Mouse (Mus musculus) G1E-ER4 (cell line): ENCODE measurements around the gene Retreg2. TPM values are rescaled to one million over a fixed set of nuclear protein-coding genes. Genes with fewer than 3 reads are reported as not detected.
A peak's percentile ranks its signal among the peaks of the same experiment; 100 is the strongest.

ENCODE experiments used
- GATA1 ChIP-seq: IDR thresholded peaks from one replicate; pipeline ENCODE4 v1.8.0; 2012; ENCODE audit warnings: low read length, inconsistent platforms
- polyA plus RNA-seq: library from polyadenylated mRNA; stranded (reverse); fragments of >175 nt; gene quantifications from 2 replicates; pipeline ENCODE4 v1.2.3, GENCODE M21; 2012

Gene Retreg2
- 93.7 and 148 TPM in 2 replicates for polyA plus RNA-seq

DNA sequence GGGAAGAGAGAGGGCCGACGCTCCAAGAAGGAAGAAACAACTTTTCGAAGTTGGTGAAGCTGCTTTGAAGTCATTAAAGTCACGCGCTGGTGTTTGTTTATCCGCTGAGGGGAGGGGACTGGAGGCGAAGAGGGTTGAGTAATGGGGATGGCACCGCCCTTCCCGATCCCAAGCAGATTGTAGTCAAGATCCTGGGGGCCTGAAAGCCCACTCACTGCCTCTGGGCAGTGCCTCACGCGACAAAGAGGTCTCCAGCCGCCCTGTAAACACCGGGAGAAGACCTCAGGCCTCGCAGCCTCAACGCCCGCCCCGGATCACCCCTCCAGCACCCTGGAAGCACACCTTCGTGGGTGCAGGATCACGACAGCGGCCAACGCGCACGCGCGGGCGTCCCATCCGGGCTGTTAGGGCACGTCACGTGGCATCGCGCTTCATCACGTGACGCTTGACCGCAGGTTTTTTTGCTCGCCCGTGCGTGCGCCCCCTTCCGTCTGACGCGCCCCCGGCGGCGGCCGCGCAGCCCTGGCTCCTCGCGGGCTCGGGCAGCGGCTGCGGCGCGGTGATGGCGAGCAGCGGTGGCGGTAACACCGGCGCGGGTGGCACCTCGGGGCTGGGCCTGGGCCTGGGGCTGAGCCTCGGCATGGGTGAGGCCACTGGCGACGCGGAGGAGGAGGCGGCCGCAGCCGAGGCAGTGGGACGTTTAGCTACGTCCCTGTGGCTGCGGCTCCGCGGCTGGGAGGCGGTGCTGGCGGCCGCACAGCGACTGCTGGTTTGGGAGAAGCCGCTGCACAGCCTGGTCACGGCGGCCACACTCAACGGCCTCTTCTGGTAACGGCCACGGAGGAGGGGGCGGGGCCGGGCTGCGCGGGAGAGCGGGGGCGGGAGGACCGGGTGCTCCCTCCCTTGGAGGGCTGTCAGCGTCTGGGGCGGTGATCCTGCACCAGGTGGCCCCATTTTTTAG lies at the start of gene Retreg2, which contains the start of gene Cnppd1:
Gene Retreg2, plus strand, starts transcription at position 478 of the 961 bp plus-strand sequence.
Gene Cnppd1, minus strand, starts transcription at position 411 of the 961 bp plus-strand sequence.
- no peak for TF ChIP-seq GATA1

DNA sequence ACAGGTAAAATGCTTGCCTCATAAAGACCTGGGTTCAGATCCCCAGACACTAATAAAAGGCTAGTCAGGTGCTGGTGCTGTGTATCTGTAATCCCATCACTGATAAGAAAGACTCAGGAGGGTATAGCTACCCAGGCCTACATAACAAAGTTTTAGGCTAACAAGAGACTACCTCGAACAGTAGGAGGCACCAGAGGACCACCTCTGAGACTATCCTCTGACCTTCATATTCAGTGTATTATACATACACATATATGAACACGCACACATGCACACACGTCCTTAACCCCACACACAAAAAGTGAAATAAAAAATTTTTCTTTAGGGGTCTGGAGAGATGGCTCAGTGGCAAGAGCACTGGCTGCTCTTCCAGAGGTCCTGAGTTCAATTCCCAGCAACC lies 20.4 kb upstream of the Retreg2 start:
- no peak for TF ChIP-seq GATA1

GRCm38 (mm10) chr1:75124346-75125321 lies 17.9 kb upstream of the Retreg2 start, which contains the start of gene Nhej1:
Gene Nhej1 (minus strand): TSS chr1:75125200.
- TF ChIP-seq GATA1 = no peak

DNA sequence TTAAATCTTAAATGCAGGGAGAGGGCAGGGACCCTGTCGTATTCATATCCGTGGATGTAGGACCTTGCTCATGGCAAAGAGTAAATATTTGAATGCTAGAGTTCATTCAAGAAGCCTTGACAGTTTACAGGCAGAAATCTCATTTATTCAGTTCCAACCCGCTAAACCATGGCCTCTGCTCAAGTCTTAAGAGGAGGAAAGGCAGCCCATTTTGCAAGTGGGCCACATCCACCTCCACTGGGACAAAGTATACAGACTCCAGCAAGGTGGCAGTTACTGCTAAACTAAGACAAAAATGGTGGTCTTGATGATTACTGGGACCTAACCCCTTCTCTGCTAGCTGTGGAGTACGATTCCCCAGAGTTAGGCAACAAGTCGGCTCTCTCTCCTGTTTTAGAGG lies 17.2 kb upstream of the Retreg2 start:
- TF ChIP-seq GATA1 = no peak

DNA sequence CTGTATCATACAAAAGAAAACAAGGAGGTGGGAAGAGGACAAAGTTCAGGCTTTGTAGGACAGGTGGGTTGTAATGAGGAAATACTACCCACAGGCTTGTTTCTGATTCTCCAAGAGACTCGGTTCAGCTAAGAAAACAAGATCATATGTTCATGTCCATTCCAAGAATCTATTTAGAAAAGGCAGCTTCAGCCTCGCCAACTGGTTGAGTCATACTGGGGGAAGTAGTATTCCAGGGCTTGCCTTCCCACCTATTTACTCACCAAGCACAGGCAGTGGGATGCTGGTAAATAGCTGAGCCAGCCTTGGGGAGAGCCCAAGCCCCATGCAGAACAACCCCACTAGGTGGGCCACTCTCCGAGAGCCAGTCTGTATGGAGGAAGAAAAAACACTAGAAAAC lies 13.9 kb upstream of the Retreg2 start:
- no peak for TF ChIP-seq GATA1

DNA sequence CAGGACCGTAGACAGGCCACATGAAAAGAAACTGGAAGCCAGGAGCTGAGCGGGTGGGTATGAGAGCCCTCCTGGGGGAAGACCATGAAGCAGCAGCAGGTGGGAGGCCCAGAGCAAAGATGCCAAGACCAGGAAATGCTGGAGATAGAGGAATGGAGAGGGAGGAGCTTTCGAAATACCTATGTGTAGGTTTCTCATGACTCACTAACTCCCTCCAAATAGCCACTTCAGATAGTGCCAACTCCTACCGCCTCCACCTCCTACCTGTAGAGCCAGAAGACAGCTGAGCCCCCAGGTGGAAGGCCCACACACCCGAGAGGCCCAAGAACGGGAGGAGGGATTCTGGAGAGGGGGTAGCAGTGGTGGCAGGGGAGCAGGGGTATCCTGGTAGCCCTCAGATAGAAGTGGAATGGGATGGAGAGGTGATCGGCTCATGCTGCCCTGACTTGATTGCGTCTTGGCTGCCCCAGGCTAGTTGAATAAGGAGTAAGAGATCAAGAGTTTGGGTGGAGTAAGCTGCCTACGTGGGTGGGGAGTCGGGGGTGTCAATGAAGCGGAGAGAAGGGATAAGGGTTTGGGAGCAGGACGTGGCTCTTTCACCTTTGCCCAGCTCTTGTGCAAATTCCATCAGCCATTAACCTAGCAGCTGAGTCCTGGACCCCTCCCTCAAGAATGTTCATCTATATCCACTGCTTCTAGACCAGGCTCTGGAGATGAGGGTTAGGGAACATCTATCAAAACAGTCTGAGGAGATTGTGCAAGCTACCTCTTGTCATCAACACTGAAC lies 9.0 kb upstream of the Retreg2 start, which contains the start of gene Slc23a3:
Gene Slc23a3, minus strand, starts transcription at position 470 of the 787 bp plus-strand sequence.
- no peak for TF ChIP-seq GATA1

DNA sequence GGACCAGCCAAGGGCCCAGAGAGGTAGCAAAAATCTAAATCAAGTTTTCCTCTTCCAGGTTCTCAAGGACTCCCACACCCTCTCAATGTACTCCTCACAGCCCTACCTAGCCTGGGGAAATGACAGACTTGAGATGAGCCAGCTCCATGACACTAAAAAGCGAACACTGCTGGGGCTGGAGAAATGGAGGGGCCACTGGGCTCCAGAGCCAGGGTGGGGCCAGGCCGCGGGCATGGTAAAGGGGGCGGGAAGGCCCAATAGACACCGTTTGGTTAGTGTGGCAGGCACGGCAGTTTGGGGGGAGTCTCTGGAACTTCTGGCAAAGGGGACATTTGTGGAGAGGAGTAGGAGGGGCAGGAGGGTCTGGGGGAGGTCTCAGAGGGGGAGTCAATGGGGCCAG lies 6.3 kb upstream of the Retreg2 start:
- no peak for TF ChIP-seq GATA1

DNA sequence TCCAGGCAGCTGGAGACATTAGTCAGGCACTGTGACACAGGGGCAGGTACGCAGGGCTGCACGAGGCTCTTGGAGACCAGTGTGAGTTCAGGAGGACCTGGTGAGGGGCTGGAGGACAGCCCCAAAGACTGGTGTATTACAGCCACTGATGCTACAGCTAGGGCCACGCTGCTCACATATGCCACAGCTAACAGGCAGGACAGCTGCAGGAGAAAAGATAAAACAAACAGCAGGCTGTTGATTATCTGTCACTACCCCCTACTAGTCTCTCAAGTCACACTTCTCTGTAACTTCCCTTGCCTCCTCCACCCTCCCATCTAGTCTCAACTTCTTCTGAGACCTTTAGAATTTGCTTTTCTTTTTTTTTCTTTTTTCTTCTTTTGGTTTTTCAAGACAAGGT lies 5.8 kb upstream of the Retreg2 start:
- TF ChIP-seq GATA1 = peak; percentile 93

GRCm38 (mm10) chr1:75138448-75138847 lies 4.1 kb upstream of the Retreg2 start:
- no peak for TF ChIP-seq GATA1

GRCm38 (mm10) chr1:75140601-75141190 lies 1.9 kb upstream of the Retreg2 start:
- no peak for TF ChIP-seq GATA1

GRCm38 (mm10) chr1:75141486-75142190 lies 940 bp upstream of the Retreg2 start:
- TF ChIP-seq GATA1 = no peak

DNA sequence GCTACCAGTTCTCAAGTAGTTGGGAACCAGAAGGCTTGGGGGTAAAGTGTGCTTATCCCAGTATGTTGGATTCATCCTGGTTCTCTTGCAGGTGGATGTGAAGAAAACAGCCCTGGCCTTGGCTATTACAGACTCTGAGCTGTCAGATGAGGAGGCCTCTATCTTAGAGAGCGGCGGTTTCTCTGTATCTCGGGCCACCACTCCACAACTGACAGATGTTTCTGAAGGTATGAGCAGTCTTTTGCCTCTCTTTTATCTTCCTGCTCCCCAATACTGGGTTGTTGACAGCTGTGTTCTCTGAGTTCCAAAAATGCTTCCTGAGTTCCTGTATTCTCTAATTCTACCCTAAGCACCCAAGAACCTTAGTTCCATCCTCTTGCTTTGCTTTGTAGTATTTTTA lies 3.0 kb downstream of the Retreg2 start:
- no peak for TF ChIP-seq GATA1

GRCm38 (mm10) chr1:75147411-75148135 lies 5.0 kb downstream of the Retreg2 start:
- no peak for TF ChIP-seq GATA1

GRCm38 (mm10) chr1:75148727-75149126 lies 6.1 kb downstream of the Retreg2 start:
- TF ChIP-seq GATA1 = no peak
